ENCODE assay signal across 7 mouse cellular contexts in the genomic region with DNA sequence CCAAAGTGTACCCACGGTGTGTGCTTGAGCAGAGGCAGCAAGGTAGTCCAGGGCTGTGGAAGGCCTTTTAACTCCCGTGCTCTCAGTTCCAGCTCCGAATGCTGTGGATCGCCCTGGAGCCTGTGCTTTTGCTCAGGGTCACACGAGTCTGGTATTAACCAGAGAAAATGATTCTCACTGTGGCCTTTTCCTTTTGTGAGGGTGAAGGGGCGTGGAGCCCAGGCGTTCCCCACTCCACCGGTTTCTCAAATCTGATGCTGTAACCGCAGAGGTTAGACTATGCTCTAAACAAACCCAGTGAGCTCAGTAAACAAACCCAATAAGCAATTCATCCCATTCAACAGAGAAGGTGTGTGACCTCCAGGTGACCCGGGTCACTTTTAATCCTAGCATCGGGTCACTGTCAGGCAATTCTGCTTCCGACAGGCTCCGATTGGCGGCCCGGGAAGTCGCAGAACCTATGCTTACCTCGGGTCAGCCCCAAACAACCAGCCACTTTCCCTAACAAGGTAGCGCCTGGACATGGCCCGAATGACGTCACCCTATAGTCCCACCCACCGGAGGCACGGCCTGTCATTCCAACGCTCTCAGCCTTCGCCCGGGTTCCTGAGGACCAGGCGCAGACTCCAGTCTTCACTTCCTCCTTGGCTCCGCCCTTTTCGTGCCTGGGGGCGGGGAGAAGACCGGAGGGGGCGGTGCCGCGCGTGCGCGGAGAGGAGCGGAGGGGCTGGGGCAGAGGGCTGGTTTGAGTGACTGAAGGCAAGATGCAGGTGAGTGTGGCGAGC. TPM values are rescaled to one million over a fixed set of nuclear protein-coding genes. Genes with fewer than 3 reads are reported as not detected.
A peak's percentile ranks its signal among the peaks of the same experiment; 100 is the strongest.
DNase-seq lines count a peak whose midpoint lies in the region; ATAC-seq lines count a peak whose summit lies in the region.

No protein-coding gene starts in this region.

- no peaks in the 10 kb centered on the region for H3K9me3 ChIP-seq in intestine, embryonic 15.5 days
- H3K9me3 ChIP-seq in midbrain, embryonic 10.5 days (replicated peaks): no peaks in the 10 kb centered on the region; the same call in 1 of the 2 replicates

- H3K9ac ChIP-seq in intestine, embryonic 15.5 days: peak overlapping the region; percentile 75

- WGBS in intestine, embryonic 15.5 days: 3% methylated on average over 38 of the region's 38 CpGs
- WGBS in midbrain, embryonic 10.5 days: 7% methylated on average over 38 of the region's 38 CpGs

- H3K4me1 ChIP-seq in intestine, embryonic 15.5 days (replicated peaks): peaks cover 3% of the 10 kb centered on the region
- H3K4me1 ChIP-seq in midbrain, embryonic 10.5 days: peaks cover 18% of the 10 kb centered on the region

- H3K27me3 ChIP-seq in intestine, embryonic 15.5 days (replicated peaks): no peaks in the 10 kb centered on the region
- no peaks in the 10 kb centered on the region for H3K27me3 ChIP-seq in midbrain, embryonic 10.5 days (ENCODE audit: low read depth, poor library complexity, severe bottlenecking)

- peak overlapping the region; percentile 74 for H3K4me2 ChIP-seq in intestine, embryonic 15.5 days (replicated peaks)

- intact Hi-C loops in gastrocnemius, postnatal 36 days (cut with DNase I): no loop called here
- intact Hi-C loops in left cerebral cortex, postnatal 25 days (cut with DNase I): loop anchor here (5.0 kb wide), 1 partner anchor 90 kb away; a partner anchor contains a TSS

- ATAC-seq in intestine, embryonic 15.5 days: peak; percentile 99

- 0 out of 2 replicates have a peak, but pooled peaks cover 3% of the 10 kb centered on the region for H3K36me3 ChIP-seq in intestine, embryonic 15.5 days
- peaks cover 17% of the 10 kb centered on the region for H3K36me3 ChIP-seq in midbrain, embryonic 10.5 days

- peak overlapping the region; percentile 71 for H3K4me3 ChIP-seq in intestine, embryonic 15.5 days (replicated peaks)
- H3K4me3 ChIP-seq in midbrain, embryonic 10.5 days: peak overlapping the region; percentile 71

- H3K27ac ChIP-seq in intestine, embryonic 15.5 days: peak overlapping the region; percentile 85
- H3K27ac ChIP-seq in midbrain, embryonic 10.5 days (replicated peaks): peak overlapping the region; percentile 88

- DNase-seq in adrenal gland, adult 2 months: peak; percentile 100
- peak; percentile 97 for DNase-seq in embryo, embryonic 11.5 days (ENCODE audit: low read depth, low spot score)
- peak; percentile 94 to 98 for DNase-seq in gastrocnemius, postnatal 36 days
- peak; percentile 94 to 98 for DNase-seq in left cerebral cortex, postnatal 25 days (ENCODE audit: low spot score in 2 of 2)
- peak; percentile 97 for DNase-seq in midbrain, embryonic 10.5 days (ENCODE audit: low spot score)
- DNase-seq in right cerebral cortex, postnatal 4 days: peak; percentile 93

RNA-seq across cellular contexts. Expression of a gene that starts 1.9 kb away (rescaled TPM):
- total RNA-seq in adrenal gland, adult 2 months (2021): 10 to 100 TPM; 81.2 to 90.9 TPM
- 11.8 and 14.4 TPM in 2 replicates for polyA plus RNA-seq in adrenal gland, adult 2 months (2012; rRNA removed)
- 10 to 100 TPM; 54.8 to 62.3 TPM for total RNA-seq in gastrocnemius, postnatal 36 days (2021)
- polyA plus RNA-seq in intestine, embryonic 15.5 days (2015; fragmentation: Nextera tagmentation; extraction: Ambion mirVana): 160 and 175 TPM in 2 replicates
- total RNA-seq in left cerebral cortex, postnatal 25 days (2021): 10 to 100 TPM; 38.0 to 42.0 TPM
- polyA plus RNA-seq in midbrain, embryonic 10.5 days (2016; fragmentation: Nextera tagmentation; extraction: Ambion mirVana): 164 and 166 TPM in 2 replicates

RNA-seq across cellular contexts. Expression of a gene that starts 48.3 kb away (rescaled TPM):
- total RNA-seq in adrenal gland, adult 2 months (2021): not detected
- polyA plus RNA-seq in adrenal gland, adult 2 months (2012; rRNA removed): not detected in 2 replicates
- not detected for total RNA-seq in gastrocnemius, postnatal 36 days (2021)
- polyA plus RNA-seq in intestine, embryonic 15.5 days (2015; fragmentation: Nextera tagmentation; extraction: Ambion mirVana): not detected in 2 replicates
- total RNA-seq in left cerebral cortex, postnatal 25 days (2021): not detected
- not detected in 2 replicates for polyA plus RNA-seq in midbrain, embryonic 10.5 days (2016; fragmentation: Nextera tagmentation; extraction: Ambion mirVana)

Comparison
In these comparisons a context has a peak if more than half of its experiments do, and no peak if none do; other contexts are left out.
1. Peak in every context shown above with its lines: DNase-seq, ATAC-seq, H3K4me3 ChIP-seq and H3K27ac ChIP-seq.